Mouse (Mus musculus) monocyte, adult 2 months (primary cell): Measurements from ENCODE around the gene Ptprm.

Experiments used
- DNase-seq, 2 experiments: peaks; one replicate each; pipeline ENCODE4 v3.0.0; 2022; ENCODE audit warnings: low spot score in 2 of 2, low read depth in 1 of 2

Ptprm gene

DNA sequence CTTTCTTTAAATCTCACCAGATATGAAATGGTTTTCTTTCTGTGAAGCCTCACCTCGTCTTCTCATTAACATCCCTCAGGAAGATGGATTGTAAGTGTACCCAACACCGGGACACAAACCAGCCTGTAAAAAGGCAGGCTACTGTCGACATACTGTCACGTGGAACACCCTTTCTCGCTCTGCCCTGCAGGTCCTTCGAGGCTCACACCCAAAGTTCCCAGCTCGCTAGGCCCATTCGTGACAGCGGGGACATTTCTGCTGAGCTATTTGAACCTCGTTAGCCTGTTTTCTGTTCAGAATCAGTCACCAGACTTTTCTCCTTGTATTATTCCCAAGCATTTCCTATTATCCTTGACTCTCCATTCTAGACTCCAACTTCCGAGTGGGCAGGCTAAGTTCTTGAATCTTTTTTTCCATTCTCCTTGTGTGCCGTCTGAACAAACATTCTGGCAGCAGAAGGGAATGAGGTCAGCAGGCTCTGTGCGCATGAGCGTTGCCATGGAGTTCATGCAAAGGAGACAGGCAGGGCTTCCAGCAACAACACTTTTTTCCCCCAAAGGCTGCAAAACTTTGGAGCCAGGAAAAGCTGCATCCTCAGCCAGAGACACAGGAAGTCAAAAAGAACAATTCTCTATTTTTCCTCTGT, 347.4 kb downstream of the Ptprm start:
- DNase-seq = no peak

DNA sequence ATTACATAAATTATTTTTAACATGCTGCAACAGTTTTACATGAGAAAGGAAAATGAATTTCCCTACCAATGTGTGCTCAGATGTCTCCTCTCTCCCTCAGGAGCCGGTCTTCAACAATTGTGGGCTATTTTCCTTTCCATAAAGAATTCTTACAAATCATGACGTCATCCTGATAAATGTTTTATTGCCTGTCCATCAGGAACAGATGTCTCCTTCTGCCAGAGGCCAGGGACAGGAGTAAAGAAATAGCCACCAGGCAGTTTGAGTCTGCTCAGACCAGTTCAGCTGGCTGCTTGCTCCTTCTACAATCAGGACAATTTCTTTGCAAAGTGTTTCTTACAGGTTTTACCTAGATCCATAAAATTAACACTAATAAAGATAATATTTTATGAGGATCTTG, 357.4 kb downstream of the Ptprm start:
- DNase-seq = no peak

- no peak for DNase-seq
These were observed 358.2 kb downstream of the Ptprm start for GRCm38 (mm10) chr17:66996016-66996415.

DNA sequence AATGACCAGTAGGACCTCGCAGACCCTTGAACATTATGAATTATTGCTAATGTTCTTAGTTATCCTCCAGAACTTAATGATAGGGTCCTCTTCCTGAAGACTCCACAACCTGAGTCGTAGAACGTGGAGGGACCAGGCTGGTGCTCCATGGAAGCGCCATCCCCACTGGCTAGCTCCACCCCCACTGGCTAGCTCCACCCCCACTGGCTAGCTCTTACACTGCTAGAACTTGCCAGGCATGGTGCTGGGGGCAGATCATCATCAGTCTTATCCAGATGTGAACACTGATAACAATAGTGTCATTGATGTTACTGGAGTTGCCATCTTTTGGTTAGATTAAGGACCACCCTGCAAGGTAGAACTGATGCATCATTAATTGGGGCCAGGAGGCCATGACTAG, 362.4 kb downstream of the Ptprm start:
- DNase-seq = no peak

DNA sequence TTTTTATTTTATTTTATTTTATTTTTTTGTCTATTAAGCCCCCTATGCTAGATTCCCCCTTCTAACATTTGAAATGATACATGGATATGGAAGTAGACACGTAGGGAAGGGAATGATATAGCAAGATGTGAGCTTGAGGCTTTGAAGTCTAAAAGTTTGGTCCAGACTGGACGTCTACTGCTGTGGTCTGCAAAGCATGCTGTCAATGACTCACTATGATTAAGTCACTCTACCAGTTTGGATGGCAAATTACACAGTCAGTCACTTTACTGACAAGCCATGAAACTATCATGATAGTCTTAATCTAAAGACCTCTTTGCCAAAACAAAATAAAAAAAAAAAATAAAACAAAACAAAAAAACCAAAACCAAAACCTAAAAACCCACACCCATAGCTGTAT, 363.5 kb downstream of the Ptprm start:
- DNase-seq = no peak

DNA sequence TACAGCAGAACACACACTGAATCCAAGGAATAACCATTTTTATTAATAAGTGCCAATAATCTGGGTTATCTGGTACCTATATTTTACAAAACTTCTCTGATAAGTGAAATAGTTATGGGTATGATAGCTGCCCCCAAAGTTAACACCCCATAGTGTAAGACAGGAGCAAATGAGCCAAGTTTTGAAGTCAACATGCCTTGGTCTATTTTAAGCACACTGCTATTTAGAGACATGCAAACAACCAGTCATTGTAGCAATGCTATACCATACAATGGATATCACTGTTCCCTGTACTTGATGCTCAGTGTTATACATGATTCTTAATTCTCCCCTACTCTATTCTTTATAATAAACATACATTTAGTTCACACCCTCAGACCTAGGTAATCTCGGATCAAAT, 366.2 kb downstream of the Ptprm start:
- DNase-seq = no peak

DNA sequence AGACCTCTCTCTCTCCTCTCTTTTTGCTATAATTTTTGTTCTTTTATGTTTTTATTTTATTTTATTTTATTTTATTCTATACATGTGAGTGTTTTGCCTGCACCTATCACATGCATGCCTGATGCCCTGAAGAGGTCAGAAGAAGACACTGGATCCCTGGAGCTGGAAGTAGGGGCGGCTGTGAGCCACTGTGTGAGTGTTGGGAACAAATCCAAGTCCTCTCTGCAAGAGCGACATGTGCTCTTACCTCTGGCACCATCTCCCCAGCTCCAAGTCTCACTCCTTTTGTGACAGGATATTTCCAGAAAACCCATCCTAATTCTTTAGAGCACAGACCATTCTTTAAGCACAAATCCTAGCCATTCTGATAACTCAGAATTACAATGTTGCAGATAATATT, 372.6 kb downstream of the Ptprm start:
- DNase-seq = no peak

- DNase-seq = no peak
These were observed 374.3 kb downstream of the Ptprm start for GRCm38 (mm10) chr17:66979971-66980370.

- DNase-seq = no peak
These were observed 377.8 kb downstream of the Ptprm start for GRCm38 (mm10) chr17:66976490-66976889.

DNA sequence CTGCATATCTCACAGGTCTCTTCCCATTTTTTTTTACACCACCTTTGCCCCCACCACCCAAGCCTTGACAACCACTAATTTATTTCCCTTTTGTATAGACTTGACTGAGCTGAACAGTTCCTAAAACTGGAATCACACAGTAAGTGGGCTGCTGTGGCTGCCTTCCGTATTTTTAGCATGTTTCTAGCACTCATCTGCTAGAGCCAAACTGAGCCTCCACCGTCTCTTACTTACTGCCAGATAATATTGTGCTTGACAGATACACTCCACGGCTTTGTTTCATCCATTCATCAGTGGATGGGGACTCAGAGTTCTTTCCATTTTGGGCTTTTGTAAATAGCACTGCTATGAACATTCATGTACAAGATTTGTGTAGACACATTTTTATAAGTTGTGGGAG, 381.3 kb downstream of the Ptprm start:
- no peak for DNase-seq

GRCm38 (mm10) chr17:66960986-66961385, 393.3 kb downstream of the Ptprm start:
- no peak for DNase-seq

- no peak for DNase-seq
These were observed 393.7 kb downstream of the Ptprm start for GRCm38 (mm10) chr17:66960557-66960956.

GRCm38 (mm10) chr17:66959815-66960214, 394.4 kb downstream of the Ptprm start:
- DNase-seq = no peak

DNA sequence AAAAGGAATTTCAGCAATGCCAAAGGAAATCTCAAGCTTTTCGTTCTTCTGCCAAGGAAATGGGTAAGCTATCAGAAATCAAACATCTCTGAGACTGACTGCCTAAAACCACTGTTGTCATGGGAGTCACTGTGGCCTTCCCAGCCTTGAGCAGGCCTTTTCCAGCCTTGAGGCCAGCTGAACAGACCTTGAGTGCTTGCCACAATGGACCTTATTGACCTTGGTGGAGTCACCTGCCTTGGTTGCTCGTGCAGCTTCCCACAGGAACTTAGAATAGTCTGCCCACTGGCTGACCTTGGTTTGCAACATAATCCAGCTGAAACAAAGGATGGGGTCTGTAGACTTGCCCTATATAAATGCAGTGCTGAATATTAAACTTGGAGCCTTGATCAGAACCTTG, 395.5 kb downstream of the Ptprm start:
- DNase-seq = no peak

DNA sequence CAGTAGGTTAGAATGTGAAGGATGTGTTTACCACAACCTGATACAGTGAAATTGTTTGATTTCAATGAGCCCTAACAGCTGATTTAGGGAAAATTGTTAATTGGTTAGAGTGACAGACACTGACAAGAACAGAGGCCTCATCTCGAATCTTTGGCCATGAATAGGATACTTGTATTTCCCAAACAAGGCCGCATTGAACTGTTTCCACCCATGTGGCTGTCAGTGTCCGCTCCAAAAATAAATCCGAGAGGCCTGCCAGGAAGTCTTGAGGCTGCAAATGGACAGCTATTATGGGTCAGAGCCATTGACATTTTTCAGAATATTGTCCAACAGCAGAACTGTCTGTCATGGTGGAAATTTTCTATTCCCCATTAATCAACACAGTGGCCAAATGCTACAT, 409.8 kb downstream of the Ptprm start:
- no peak for DNase-seq

DNA sequence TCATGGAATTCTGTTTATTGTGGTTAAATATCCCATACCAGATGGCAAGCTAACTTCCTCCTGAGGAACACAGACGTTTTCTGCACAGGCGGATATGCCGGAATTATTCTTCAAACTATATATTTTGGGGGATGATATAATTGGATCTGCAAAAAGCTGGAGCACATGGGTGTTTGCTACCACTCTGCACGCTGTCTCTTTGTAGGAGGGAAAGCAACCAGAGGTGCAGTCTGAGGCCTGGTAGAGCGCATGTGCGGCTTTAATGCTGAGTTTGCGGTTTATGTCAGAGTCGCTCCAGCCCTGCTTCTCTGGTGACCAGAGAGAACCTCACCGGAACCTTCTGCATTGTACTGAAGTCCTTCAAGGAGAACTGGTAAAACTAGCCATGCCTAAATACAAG, 410.7 kb downstream of the Ptprm start:
- no peak for DNase-seq

GRCm38 (mm10) chr17:66925611-66926010, 428.6 kb downstream of the Ptprm start:
- no peak for DNase-seq

- DNase-seq = no peak
These were observed 439.6 kb downstream of the Ptprm start for GRCm38 (mm10) chr17:66914696-66915095.

- no peak for DNase-seq
These were observed 441.7 kb downstream of the Ptprm start for GRCm38 (mm10) chr17:66912533-66912932.

- no peak for DNase-seq
These were observed 442.1 kb downstream of the Ptprm start for GRCm38 (mm10) chr17:66912120-66912519.

DNA sequence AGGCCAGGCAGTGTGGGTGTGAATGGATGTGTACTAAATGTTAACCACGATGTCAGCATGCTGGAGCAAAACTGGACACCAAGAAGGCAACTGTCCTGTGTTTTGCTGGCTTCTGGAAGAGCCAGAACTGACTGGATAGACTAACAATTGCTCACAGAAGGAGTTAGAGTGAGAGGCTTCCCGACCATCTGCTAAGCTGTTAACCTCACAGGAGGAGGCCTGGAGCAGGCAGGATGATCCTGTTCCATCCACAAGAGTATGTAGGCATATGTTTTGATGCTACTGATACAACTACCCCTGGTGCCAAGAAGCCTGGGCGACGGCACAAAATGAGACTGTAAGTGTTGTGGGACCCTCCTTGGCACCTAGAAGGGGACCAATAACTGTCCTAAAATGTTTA, 444.4 kb downstream of the Ptprm start:
- no peak for DNase-seq

DNA sequence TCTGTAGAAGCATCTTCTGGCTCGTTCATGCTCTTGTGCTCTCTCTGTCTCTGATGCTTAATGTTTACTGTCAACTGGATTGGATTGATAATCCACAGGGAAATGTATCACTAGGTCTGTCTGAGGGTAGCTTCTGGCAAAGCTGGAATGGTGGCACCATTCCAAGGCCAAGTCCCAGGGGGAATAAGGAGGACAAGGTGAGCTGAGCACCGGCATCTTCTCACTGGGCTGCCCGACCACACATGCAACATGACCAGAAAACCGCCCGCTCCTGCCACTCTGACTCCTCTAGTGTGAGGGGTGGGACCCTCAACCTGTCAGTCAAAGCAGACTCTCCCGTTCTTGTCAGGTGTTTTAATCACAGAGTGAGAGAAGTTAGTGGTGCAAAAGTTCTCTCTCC, 445.3 kb downstream of the Ptprm start:
- no peak for DNase-seq

DNA sequence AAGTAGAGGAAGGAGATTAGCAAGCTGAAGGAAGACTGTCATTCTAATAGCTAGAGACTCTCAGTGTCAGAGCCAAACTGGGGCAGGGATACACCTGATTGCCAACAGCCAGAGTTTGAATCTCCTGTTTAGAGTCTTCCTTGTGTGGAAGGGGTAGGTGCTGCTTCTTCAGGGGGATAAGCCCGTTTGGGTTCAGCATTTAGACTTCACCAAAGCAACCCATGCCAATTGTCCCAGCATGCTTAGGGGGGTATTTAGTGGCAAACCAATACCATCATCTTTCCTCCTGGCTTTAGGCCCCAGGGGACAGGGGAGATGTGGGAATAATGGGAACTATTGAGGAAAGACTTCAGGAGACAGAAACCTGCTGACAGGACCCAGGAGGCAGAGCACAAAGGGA, 460.1 kb downstream of the Ptprm start:
- no peak for DNase-seq

- DNase-seq = no peak
These were observed 462.3 kb downstream of the Ptprm start for GRCm38 (mm10) chr17:66891916-66892315.
